Mouse (Mus musculus) cerebellum, postnatal 36 days (tissue): ENCODE results near the gene Gcnt3.

Experiments used
- DNase-seq, 2 experiments: peaks; one replicate each; pipeline ENCODE4 v3.0.0; 2021 to 2022; ENCODE audit warnings: mixed read lengths in 2 of 2

Gene Gcnt3

DNA sequence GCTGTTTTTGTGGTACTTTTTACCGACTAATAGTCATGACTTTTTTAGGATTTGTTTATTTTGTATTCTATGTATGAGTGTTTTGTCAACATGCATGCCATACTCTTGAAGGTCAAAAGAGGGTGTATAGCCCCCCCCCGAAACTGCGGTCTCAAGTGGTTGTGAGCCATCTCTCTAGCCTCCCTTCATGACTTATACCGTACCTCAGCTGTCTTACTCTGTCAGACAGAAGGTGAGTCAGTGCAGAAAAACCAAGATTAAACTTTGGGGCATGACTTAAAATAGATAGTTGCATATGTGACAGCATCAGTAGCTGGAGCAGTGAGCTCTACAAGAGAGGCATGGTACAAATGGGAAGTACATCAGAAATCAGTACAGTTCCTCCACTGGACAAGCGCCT, 43.3 kb downstream of the Gcnt3 start:
- no peak for DNase-seq

DNA sequence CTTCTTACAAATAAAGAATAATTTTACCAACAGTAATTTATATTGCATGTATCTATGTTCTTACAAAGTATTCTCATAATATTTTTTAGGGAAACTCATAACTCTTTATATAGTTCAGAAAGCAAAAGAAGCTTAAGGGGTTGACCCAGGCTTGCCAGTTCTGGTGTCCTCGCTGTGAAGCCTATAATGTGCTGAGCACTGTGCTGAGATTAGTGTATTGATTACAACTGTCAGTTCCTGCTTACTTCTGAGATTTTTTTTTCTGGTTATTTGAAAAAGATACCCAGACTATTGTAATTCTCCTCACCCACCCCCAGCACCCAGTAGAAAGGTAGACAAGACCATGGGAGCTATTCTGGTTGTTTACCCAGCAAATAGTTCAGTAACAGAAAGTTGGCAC, 44.4 kb downstream of the Gcnt3 start:
- no peak for DNase-seq

DNA sequence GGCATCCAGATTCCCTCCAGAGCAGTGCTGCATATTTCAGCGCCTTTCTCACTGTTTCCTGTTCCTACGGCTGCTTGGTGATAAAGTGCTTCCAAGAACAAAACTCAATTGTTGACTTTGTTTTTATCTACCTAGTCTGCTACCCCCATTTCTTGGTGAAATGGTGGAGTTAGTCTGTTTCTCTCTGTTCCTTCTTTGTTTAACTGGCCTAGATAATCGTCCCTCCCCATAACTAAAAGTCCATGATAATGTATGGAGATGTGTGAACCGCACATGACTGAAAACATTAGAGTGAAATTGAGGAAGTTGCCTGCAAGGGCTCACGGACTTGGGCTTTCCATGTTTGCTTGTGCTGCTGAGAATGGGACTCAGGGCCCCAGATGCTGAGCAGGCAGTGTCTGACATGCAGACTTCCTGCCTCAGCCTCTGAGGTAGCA, 45.0 kb downstream of the Gcnt3 start:
- no peak for DNase-seq

DNA sequence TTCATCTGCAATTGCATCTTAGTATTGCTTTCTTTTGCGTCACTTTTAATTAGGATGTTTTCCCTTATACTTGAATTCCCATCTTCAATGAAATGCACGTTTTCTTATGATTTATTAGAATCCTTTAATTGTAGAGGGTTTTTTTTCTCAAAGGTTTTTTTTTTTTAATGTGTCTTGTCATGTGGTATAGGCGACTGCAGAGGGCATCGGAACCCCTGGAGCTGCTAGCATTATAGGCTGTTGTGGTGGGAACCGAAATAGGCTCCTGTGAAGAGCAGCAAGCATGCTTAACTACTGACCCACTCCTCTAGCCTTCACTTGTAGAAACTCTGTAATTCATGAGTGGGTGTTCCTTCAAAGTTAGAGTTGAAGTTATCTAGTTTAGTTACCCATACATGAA, 47.5 kb downstream of the Gcnt3 start:
- no peak for DNase-seq

DNA sequence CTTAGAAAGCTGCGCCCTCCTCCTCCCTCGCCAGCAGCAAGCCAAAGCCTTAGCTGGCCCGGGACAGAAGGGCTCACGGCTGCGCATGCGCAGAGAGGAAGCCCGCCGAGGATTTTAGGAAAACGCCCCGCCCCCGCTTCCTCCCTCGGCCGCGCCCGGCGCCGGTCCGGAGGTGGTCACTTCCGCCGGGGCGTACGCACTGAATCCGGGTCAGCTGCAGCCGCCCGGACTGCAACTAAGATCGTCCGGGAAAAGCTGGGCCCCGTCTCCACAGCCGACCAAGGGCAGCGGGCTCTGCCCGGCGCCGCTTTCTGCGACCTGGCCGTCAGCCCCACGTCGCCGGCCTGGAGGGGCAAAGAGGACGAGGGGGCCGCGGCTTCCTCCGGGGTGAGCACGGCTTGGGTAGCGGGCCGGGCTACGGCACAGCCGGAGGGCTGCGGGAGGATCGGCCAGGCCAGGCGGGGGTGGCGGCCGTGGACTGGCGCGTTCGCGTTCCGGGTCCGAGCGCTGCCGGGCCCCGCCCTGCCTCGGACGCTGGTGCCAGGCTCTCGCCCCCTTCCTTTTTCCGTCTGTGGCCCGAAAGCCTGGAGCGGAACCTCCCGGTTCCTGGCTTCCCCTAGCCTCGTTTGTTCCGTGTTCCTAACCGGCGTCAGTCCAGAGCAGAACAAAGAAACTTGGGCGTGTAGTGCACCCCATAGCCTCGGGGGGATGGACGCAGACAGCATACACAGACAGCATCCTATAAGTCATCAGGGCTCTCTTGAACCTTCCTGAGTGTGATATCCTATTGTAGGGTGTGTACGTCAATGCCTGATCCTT, 48.4 kb downstream of the Gcnt3 start, which contains the start of gene Bnip2:
Gene Bnip2, plus strand, starts transcription at position 164 of the 819 bp plus-strand sequence.
- DNase-seq: peak; percentile 96 to 98

DNA sequence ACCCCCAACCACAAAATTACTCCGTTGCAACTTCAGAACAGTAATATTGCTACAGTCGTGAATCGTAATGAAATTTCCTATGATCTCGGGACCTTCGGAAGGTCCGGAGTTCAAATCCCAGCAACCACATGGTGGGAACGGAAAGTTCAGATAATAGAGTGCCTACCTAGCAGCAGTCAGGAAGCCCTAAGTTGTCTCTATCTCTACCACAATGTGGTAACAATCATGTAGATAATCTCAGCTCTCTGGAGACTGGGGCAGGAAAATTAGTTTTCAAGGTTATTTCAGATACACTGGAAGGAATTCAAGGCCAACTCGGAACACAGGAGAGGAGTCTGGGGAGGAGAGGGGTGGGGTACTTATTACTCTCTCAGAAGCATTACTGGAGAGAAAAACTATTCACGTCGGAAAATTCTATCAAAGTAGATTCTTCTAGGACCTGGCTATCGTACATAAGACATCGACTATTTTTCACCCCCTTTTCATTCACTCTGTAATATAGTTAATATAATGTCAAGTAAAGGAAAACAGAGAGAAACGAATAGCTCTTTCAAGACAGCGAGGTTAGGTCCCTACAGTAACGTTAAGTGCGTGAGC, 49.1 kb downstream of the Gcnt3 start:
- DNase-seq: no peak

DNA sequence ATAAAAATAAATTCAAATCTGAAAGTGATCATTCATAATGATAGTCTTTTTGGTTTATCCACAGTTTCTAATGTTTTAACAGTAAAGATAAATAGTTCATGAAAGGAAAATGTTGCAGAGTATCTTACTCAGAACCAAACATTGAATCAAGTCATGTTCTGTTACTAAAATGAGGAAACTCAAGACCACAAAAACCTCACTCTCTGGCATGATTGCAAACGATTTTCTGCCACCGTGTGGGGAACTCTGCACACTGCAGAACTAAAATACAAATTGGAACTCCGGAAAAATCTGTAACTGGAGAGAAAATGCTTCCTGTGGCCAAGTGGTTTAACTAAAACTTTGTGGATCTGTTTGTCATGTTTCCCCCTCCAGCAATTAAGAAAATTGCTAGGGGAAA, 50.3 kb downstream of the Gcnt3 start:
- DNase-seq: peak; percentile 45 to 57

DNA sequence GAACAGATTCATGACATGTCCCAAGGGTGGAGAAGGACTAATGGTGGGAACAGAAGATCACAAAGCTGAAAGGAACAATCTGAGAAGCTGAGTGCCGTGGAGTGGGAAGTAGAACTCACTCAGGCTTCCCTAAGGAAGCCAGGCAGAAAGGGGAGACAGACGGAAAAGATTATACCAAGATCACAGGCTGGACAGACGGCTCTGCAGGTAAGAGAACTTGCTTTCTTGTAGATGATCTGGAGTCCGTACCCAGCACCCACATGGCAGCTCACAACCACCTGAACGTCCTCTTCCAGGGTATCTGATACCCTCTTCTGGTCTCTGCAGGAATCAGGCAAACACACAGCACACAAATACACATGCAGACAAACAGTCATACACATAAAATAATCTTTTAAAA, 51.3 kb downstream of the Gcnt3 start:
- no peak for DNase-seq

DNA sequence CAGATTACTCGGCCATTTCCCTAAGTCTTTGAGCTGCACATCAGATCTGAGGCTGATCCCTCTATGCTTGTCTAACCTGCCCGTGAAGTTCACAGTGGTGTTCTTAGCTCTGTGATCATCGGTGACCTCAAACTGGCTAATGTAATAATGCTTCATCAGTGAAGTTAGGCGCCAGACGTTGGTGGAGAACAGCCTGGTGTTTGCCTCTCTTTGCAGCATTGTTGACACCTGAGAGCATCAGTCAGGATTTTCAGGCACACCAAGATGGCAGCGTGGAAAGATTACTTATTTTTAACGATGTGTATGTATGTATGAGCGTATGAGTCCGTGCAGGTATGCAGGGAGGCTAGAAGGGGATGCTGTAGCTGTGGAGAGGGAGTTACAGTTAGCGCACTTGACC, 51.8 kb downstream of the Gcnt3 start:
- no peak for DNase-seq

DNA sequence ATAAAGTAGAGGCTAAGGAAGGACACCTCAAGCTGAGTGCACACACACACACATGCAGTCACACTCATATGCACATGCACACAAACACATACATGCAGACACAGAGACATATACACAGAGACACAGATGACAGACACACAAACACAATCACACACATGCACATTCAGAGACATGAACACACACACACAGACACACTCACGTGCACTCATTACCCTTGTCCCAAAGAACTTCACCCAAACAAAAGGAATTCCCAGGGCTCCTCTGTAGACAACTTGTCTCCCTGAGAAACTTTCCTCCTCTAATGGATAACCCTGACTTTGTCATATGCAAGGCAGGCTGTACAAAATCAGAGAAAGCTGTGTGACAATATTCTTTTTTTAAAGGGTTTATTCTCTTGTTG, 52.4 kb downstream of the Gcnt3 start:
- no peak for DNase-seq
